Mouse (Mus musculus): ENCODE measurements around the gene Armh2.

The Armh2 gene

GRCm38 (mm10) chr13:24741028-24741427 is at the start of gene Armh2:
Gene Armh2 (plus strand): TSS chr13:24741232.
- DNase-seq (ENCODE audit: low read depth in 1 of 2, low spot score in 2 of 2), result no peak

GRCm38 (mm10) chr13:24693312-24693711 is 47.7 kb upstream of the Armh2 start:
- no peak for DNase-seq (ENCODE audit: low read depth in 1 of 2, low spot score in 2 of 2)

GRCm38 (mm10) chr13:24698746-24699145 is 42.3 kb upstream of the Armh2 start:
- no peak for DNase-seq (ENCODE audit: low read depth in 1 of 2, low spot score in 2 of 2)

- no peak for DNase-seq (ENCODE audit: low read depth in 1 of 2, low spot score in 2 of 2)
Observed at GRCm38 (mm10) chr13:24702128-24702527, 38.9 kb upstream of the Armh2 start.

- no peak for DNase-seq (ENCODE audit: low read depth in 1 of 2, low spot score in 2 of 2)
Observed at GRCm38 (mm10) chr13:24709656-24710396, 31.2 kb upstream of the Armh2 start.

- DNase-seq (ENCODE audit: low read depth in 1 of 2, low spot score in 2 of 2), result no peak
Observed at GRCm38 (mm10) chr13:24710968-24711367, 30.1 kb upstream of the Armh2 start.

- no peak for DNase-seq (ENCODE audit: low read depth in 1 of 2, low spot score in 2 of 2)
Observed at GRCm38 (mm10) chr13:24712581-24713130, 28.4 kb upstream of the Armh2 start.

GRCm38 (mm10) chr13:24713434-24714000 is 27.5 kb upstream of the Armh2 start:
- peak; percentile 5 to 9 for DNase-seq (ENCODE audit: low read depth in 1 of 2, low spot score in 2 of 2)

- DNase-seq (ENCODE audit: low read depth in 1 of 2, low spot score in 2 of 2), result no peak
Observed at GRCm38 (mm10) chr13:24714360-24714885, 26.6 kb upstream of the Armh2 start.

GRCm38 (mm10) chr13:24715601-24716000 is 25.4 kb upstream of the Armh2 start:
- no peak for DNase-seq (ENCODE audit: low read depth in 1 of 2, low spot score in 2 of 2)

GRCm38 (mm10) chr13:24716441-24716840 is 24.6 kb upstream of the Armh2 start:
- DNase-seq (ENCODE audit: low read depth in 1 of 2, low spot score in 2 of 2), result no peak

- no peak for DNase-seq (ENCODE audit: low read depth in 1 of 2, low spot score in 2 of 2)
Observed at GRCm38 (mm10) chr13:24717677-24718076, 23.4 kb upstream of the Armh2 start.

- no peak for DNase-seq (ENCODE audit: low read depth in 1 of 2, low spot score in 2 of 2)
Observed at GRCm38 (mm10) chr13:24721502-24721901, 19.5 kb upstream of the Armh2 start.

- no peak for DNase-seq (ENCODE audit: low read depth in 1 of 2, low spot score in 2 of 2)
Observed at GRCm38 (mm10) chr13:24723699-24724394, 17.2 kb upstream of the Armh2 start.

- DNase-seq (ENCODE audit: low read depth in 1 of 2, low spot score in 2 of 2), result no peak
Observed at GRCm38 (mm10) chr13:24724395-24724759, 16.7 kb upstream of the Armh2 start.

- DNase-seq (ENCODE audit: low read depth in 1 of 2, low spot score in 2 of 2), result no peak
Observed at GRCm38 (mm10) chr13:24729128-24729527, 11.9 kb upstream of the Armh2 start.

GRCm38 (mm10) chr13:24734502-24734901 is 6.5 kb upstream of the Armh2 start:
- no peak for DNase-seq (ENCODE audit: low read depth in 1 of 2, low spot score in 2 of 2)

- no peak for DNase-seq (ENCODE audit: low read depth in 1 of 2, low spot score in 2 of 2)
Observed at GRCm38 (mm10) chr13:24735608-24736131, 5.4 kb upstream of the Armh2 start.

GRCm38 (mm10) chr13:24747823-24748222 is 6.8 kb downstream of the Armh2 start:
- DNase-seq (ENCODE audit: low read depth in 1 of 2, low spot score in 2 of 2), result no peak

GRCm38 (mm10) chr13:24750807-24751206 is 9.8 kb downstream of the Armh2 start:
- DNase-seq (ENCODE audit: low read depth in 1 of 2, low spot score in 2 of 2), result no peak

- no peak for DNase-seq (ENCODE audit: low read depth in 1 of 2, low spot score in 2 of 2)
Observed at GRCm38 (mm10) chr13:24751396-24751795, 10.4 kb downstream of the Armh2 start.

- DNase-seq (ENCODE audit: low read depth in 1 of 2, low spot score in 2 of 2), result no peak
Observed at GRCm38 (mm10) chr13:24756756-24757155, 15.7 kb downstream of the Armh2 start.

Data from monocyte, adult 2 months (primary cell).